Mouse (Mus musculus): Measurements from ENCODE around the gene Tmem206.

Gene Tmem206

DNA sequence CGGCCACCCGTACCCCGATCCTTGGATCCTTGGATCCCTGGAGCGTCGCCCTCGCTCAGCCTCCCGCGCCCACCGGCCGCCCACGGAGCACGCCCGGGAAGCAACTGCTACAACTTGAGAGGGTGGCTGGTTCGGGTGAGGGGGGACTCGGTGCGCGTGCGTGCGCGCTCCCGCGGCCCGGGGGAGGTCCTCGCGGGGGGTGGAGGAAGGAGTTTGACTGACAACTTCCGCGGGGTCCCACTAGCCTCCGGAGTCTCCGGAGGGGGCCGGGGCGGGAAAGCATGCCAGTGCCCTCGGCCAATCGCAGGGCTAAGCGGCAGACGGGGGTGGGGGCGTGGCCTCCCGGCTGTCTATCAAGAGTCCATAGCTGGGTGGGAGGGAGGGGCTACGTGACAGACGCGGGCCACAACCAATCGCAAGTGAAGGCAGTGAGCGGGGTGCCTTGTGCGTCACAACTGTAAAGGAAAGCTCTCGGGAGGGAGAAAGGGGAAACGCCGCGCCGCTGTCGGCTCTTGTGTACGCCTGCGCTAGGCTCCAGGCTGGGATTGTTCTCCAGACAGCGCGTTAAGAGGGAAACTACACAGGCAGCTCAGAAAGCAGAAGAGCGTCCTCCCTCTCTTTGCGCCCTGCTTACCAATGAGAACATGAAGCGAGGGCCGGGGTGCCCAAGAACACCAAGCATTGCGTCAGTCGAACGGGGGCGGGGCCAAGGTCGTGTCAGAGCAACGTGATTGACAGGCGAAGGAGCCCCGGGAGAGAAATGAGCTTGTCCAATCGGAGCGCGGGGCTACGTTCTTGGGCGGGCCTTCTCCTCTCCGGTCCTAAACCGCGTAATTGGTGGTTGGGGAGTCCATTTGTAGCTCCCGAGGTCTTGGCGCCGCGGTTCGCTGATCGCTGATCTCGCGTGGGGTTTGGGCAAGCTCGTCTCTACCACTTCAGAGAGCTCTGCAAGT is 71.5 kb downstream of the Tmem206 start:
- peak; percentile 98 for DNase-seq (ENCODE audit: low spot score in 2 of 2)

Measured in frontal cortex, postnatal 25 days (tissue).